Mouse (Mus musculus) kidney, adult 2 months (tissue): ENCODE results near the gene Gpr39.

Source experiments
- CTCF ChIP-seq: fragments of 200-500 bp; conservative IDR thresholded peaks from 2 replicates; pipeline ENCODE4 v1.5.1; 2011; ENCODE audit warnings: low read depth, mild to moderate bottlenecking, control low read depth, low read length, moderate library complexity, mixed read lengths; ENCODE audit not compliant: insufficient read depth, insufficient read length
- POLR2A ChIP-seq: fragments of 200-500 bp; IDR thresholded peaks from one replicate; pipeline ENCODE4 v1.6.1; 2011; ENCODE audit warnings: low read depth, low read length, control low read depth

DNA sequence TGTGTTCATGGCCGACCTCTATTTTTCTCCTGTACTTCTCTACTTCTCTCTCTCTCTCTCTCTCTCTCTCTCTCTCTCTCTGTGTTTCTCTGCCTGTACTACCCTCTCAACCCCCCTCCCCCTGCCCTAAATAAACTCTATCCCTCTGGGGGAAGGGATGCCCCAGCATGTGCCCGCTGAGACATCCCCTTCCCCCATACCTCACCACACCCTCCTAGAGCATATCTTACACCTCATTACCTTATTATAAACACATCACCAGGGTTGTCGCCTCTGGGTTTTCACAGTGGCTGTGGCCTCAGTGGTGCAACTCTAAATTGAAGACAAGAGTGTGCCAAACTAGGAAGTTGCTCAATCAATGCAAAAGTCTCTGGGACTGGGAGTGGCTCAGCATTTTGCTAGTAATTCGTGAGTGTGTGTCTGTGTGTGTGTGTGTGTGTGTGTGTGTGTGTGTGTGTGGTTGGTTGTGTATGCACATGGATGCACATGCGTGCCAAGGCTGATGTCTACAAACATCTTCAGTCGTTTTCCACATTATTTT is 52.3 kb downstream of the Gpr39 start:
- TF ChIP-seq CTCF (no peak), POLR2A (no peak)
